Mouse (Mus musculus) hematopoietic multipotent progenitor cell, adult 10-12 weeks (in vitro differentiated cells): ENCODE data around the gene Gm906. TPM values are rescaled to one million over a fixed set of nuclear protein-coding genes. Genes with fewer than 3 reads are reported as not detected.

Source experiments
- polyA plus RNA-seq: library from polyadenylated mRNA; stranded (reverse); fragments of >175 nt; gene quantifications from 2 replicates; pipeline ENCODE4 v1.2.3, GENCODE M21; 2012; ENCODE audit warnings: low replicate concordance

Gm906 gene
- not detected in 2 replicates for polyA plus RNA-seq

GRCm38 (mm10) chr13:50250208-50250607, at the start of gene Gm906:
Gene Gm906 (minus strand): TSS chr13:50250308.

Other genes starting within 250 kb of the Gm906 start
- 1.9 and 2.7 TPM in 2 replicates for gene Fbxw17, start 167.6 kb upstream of the Gm906 start, polyA plus RNA-seq
- not detected in 2 replicates for gene Gm47429, start 193.6 kb upstream of the Gm906 start, polyA plus RNA-seq
- gene Nutm2, start 217.0 kb upstream of the Gm906 start, polyA plus RNA-seq = not detected in 2 replicates